Mouse (Mus musculus) myocyte (in vitro differentiated cells): ENCODE measurements around the gene Fam189b.

Experiments
- E2F4 ChIP-seq: IDR thresholded peaks from one replicate; pipeline ENCODE4 v1.6.1; 2011; ENCODE audit warnings: mild to moderate bottlenecking, control low read depth, moderate library complexity; ENCODE audit not compliant: insufficient read depth
- POLR2A ChIP-seq: IDR thresholded peaks from one replicate; pipeline ENCODE4 v1.6.1; 2011; ENCODE audit warnings: low read depth, mild to moderate bottlenecking, control low read depth, moderate library complexity; ENCODE audit not compliant: insufficient read length
- POLR2AphosphoS2 ChIP-seq: IDR thresholded peaks from one replicate; pipeline ENCODE4 v1.6.1; 2011; ENCODE audit warnings: low read depth, control low read depth; ENCODE audit not compliant: insufficient read length
- TCF12 ChIP-seq: IDR thresholded peaks from one replicate; pipeline ENCODE4 v1.6.1; 2011; ENCODE audit warnings: mild to moderate bottlenecking, control low read depth; ENCODE audit not compliant: poor library complexity, insufficient read depth, severe bottlenecking
- USF1 ChIP-seq: IDR thresholded peaks from one replicate; pipeline ENCODE4 v1.6.1; 2011; ENCODE audit warnings: low read depth, mild to moderate bottlenecking, control low read depth, moderate library complexity

DNA sequence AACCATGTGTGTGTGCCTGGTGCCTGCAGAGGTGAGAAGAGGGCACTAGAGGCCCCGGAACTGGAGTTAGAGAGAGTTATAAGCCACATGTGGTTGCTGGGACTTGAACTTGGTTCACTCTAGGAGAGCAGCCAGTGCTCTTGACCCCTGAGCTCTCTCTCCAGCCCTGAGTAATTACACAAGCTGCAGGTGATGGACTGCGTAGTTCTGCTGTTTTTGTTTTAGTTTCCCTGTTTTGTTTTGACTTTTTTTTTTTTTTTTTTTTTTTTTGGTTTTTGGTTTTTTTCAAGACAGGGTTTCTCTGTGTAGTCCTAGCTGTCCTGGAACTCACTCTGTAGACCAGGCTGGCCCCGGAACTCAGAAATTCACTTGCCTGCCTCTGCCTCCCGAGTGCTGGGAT, 21.2 kb upstream of the Fam189b start:
- TF ChIP-seq USF1 (no peak), POLR2AphosphoS2 (no peak), E2F4 (no peak), POLR2A (no peak), TCF12 (no peak)
